Mouse (Mus musculus) adrenal gland, postnatal 25 days (tissue): ENCODE results near the gene Vpreb1. TPM values are rescaled to one million over a fixed set of nuclear protein-coding genes. Genes with fewer than 3 reads are reported as not detected.
"Not testable (repeated sequence)": the region's sequence is repeated elsewhere in the genome, so short reads cannot be mapped to it uniquely, and the experiment has no call there.

Source experiments
- DNase-seq: peaks from one replicate; pipeline ENCODE4 v3.0.0; 2021; ENCODE audit warnings: mixed read lengths
- long read RNA-seq: library from polyadenylated mRNA; stranded (forward); transcript quantifications from one replicate; pipeline ENCODE4 v2.0.0, GENCODE M21; 2021
- total RNA-seq: library from RNA; stranded (reverse); gene quantifications from 2 replicates; pipeline ENCODE4 v1.2.3, GENCODE M21; 2021

The Vpreb1 gene
- total RNA-seq = 0.91 TPM in 1 of 2 replicates, not detected in the other
- long read RNA-seq = 0 reads

- peak; percentile 84 for DNase-seq
These were observed at the start of gene Vpreb1, which contains the start of gene Top3b for GRCm38 (mm10) chr16:16870617-16871331. TSS of gene Vpreb1 (minus strand) at chr16:16870843. TSS of gene Top3b (plus strand) at chr16:16870736.

DNA sequence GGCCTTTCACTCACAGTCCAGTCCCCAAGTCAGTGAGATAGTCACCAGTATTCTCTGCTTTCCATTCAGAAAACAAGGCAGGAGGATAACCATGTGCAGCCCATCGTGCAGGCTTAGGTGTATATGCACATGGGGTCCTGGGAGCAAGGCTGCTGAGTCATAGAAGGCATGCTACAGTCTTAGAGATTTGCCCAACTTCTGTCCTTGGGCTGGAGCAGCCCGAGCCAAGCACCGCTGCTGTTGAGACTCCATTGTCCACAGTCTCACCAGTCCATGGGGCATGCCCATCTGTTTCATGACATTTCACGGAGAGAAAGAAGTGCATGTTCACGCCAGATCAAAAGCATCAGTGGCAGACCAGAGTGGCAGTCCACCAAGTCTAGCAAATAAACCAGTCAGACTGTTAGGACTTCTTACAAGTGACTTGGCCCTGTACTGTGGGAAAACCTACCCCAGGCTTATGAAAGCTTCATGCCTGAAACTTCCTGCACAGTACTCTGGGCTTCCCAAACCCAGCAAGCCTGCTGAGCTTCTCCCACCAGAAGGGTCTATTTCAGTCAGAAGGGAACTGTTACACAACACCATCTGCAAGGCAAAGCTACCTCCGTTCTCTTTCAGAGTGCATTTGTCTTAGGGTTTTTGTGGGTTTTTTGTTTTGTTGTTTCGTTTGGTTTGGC, 47.9 kb upstream of the Vpreb1 start:
- DNase-seq = peak; percentile 28

DNA sequence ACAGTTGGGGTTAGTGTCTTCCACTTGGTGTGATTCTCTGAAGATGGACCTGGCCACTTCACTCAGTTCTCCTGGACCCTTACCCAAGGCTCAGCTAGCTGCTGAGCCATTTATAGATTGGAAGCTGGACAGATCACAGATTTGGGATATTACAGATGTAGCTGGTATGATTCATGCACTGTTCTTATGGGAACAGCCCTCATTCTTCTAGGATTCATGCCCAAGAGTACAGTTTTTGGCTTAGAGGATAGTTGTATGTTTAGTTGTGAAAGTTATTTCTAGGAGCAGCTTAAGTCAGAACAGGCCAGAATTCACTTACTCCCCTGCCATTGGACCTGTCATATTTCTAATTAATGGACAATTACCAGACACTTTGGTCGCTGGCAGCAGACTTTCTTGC, 42.8 kb upstream of the Vpreb1 start:
- no peak for DNase-seq

DNA sequence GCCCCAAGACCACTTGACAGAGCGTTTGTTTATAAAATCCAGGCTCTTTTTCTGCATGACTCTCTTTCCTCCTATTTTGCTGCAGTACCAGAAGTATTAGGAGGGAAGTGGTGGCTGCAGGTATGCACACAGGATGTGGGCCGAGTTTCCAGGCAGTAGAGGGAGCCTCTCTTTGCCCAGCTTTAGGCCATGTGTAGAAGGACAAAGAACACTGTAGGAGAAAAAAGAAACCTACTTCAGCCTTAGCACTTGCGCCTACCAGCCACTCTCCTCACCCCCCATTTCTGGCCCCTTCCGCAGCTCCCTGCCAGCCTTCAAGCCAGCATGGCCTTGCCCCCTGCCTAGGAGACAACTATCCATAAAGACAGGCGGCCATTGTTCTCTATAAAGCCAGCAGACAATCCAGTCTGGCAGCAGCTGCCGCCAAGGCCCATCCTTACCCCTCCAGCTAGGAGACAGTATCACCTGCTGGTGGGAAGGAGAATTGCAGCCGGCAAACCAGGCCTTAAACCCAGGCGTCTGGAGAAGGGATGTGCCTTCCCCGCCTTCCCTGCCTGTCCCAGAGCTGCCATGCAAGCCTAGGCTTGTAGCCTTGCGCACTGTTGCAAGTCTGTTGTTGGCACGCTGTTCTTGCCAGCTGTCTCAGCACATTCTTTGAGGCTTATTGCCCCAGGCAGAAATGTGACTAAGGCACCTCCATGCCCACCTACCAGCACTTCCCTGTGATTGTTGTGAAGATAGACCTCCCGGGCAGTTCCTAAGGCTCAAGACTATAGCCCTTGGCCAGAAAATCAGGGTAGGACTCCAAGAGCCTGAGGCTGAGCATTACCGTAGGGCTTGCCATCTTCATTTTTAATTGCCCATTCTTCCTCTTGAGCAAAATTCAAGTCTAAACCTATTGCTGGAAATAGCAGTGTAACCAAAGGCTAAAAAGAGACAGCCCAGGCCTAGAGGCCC, 41.3 kb upstream of the Vpreb1 start:
- DNase-seq = peak; percentile 75

- peak; percentile 61 for DNase-seq
These were observed 37.2 kb upstream of the Vpreb1 start for GRCm38 (mm10) chr16:16907799-16908198.

GRCm38 (mm10) chr16:16903188-16903587, 32.5 kb upstream of the Vpreb1 start:
- DNase-seq = no peak

- no peak for DNase-seq
These were observed 31.7 kb upstream of the Vpreb1 start for GRCm38 (mm10) chr16:16902329-16902728.

- no peak for DNase-seq
These were observed 26.5 kb upstream of the Vpreb1 start for GRCm38 (mm10) chr16:16897056-16897584.

- DNase-seq = peak; percentile 97
These were observed 25.9 kb upstream of the Vpreb1 start, which contains the start of gene Ppm1f for GRCm38 (mm10) chr16:16896382-16897055. TSS of gene Ppm1f (plus strand) at chr16:16896469.

GRCm38 (mm10) chr16:16896015-16896381, 25.4 kb upstream of the Vpreb1 start:
- no peak for DNase-seq

- no peak for DNase-seq
These were observed 21.7 kb upstream of the Vpreb1 start for GRCm38 (mm10) chr16:16892366-16892765.

DNA sequence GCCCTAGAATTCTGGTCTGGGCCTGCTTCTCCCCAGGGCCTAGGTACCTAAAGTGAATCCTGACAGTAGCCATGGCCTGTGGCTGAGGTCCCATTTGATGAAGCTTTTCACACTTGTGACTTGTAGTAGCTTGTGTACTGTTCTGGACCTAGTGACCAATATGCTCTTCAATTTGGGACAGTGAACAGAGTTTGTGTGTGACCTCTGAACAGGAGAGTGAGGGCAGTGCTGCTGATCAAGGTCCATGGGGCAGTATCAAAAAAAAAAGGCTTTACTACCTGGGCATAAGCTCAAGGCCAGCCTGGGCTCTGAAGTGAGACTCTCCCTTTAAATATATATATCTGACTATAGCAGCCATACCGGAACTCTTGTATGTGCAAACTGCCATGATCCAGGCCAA, 17.7 kb upstream of the Vpreb1 start:
- DNase-seq = no peak

- DNase-seq = no peak
These were observed 8.4 kb upstream of the Vpreb1 start for GRCm38 (mm10) chr16:16879025-16879424.

- DNase-seq = no peak
These were observed 414 bp downstream of the Vpreb1 start for GRCm38 (mm10) chr16:16870241-16870616.

- no peak for DNase-seq
These were observed 4.7 kb downstream of the Vpreb1 start for GRCm38 (mm10) chr16:16865696-16866561.

- DNase-seq = no peak
These were observed 5.4 kb downstream of the Vpreb1 start for GRCm38 (mm10) chr16:16865217-16865616.

GRCm38 (mm10) chr16:16863978-16864377, 6.7 kb downstream of the Vpreb1 start, which contains the start of gene Igll1:
TSS of gene Igll1 (minus strand) at chr16:16863985.
- no peak for DNase-seq

DNA sequence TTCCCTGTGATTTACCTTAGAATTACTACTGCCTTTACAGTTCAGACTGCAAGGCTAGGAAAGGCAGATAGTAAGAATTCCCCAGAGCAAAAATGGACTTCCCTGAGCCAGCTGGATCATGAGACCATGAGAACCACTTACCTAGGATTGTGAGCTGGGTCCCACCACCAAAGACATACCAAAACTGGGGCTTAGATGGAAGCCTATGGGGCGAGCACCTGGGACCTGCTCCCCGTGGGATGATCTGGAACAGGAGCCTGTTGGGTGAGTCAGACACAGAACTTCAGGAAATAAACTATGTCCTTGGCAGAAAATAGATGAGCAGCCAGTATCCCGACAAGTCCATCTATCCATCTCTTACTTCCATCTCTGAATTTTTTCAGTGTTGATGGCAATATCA, 8.4 kb downstream of the Vpreb1 start:
- DNase-seq = no peak

- DNase-seq = no peak
These were observed 13.7 kb downstream of the Vpreb1 start for GRCm38 (mm10) chr16:16856731-16857476.

DNA sequence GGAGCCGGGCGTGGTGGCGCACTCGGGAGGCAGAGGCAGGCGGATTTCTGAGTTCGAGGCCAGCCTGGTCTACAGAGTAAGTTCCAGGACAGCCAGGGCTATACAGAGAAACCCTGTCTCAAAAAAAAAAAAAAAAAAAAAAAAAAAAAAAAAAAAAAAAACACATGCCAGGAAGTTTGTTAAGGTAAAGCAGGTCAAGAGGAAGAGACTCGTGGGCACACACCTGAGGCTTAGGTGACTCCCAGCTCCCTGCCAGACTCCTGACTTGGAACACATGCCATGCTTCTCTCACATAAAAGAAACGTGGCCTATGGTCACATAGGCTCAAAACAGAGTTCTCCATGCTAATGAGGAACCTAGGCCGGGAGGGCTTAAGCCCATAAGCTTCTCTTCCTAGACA, 14.6 kb downstream of the Vpreb1 start:
- DNase-seq = not testable (repeated sequence)
